Mouse (Mus musculus): ENCODE measurements around the gene Csad. TPM values are rescaled to one million over a fixed set of nuclear protein-coding genes. Genes with fewer than 3 reads are reported as not detected.
"Not testable (repeated sequence)": the region's sequence is repeated elsewhere in the genome, so short reads cannot be mapped to it uniquely, and the experiment has no call there.

Csad gene
- total RNA-seq, 2 experiments from 2014 or later = 9.3 TPM; not detected in 1

GRCm38 (mm10) chr15:102238543-102239259, 34.2 kb upstream of the Csad start:
- ATAC-seq (replicated peaks; ENCODE audit: low FRiP score, poor library complexity, severe bottlenecking) = no peak

- ATAC-seq (replicated peaks; ENCODE audit: low FRiP score, poor library complexity, severe bottlenecking) = no peak
These were observed 31.0 kb upstream of the Csad start for GRCm38 (mm10) chr15:102235371-102236027.

- ATAC-seq (replicated peaks; ENCODE audit: low FRiP score, poor library complexity, severe bottlenecking) = no peak
These were observed 29.4 kb upstream of the Csad start for GRCm38 (mm10) chr15:102233896-102234295.

GRCm38 (mm10) chr15:102232764-102233163, 28.2 kb upstream of the Csad start:
- no peak for ATAC-seq (replicated peaks; ENCODE audit: low FRiP score, poor library complexity, severe bottlenecking)

- ATAC-seq (replicated peaks; ENCODE audit: low FRiP score, poor library complexity, severe bottlenecking) = peak; percentile 65
These were observed 27.2 kb upstream of the Csad start, which contains the start of gene Itgb7 for GRCm38 (mm10) chr15:102231748-102232147. Gene Itgb7, minus strand, starts transcription at chr15:102231944.

GRCm38 (mm10) chr15:102230408-102231321, 26.1 kb upstream of the Csad start:
- no peak for ATAC-seq (replicated peaks; ENCODE audit: low FRiP score, poor library complexity, severe bottlenecking)

GRCm38 (mm10) chr15:102225619-102226018, 21.1 kb upstream of the Csad start:
- ATAC-seq (replicated peaks; ENCODE audit: low FRiP score, poor library complexity, severe bottlenecking) = not testable (repeated sequence)

- ATAC-seq (replicated peaks; ENCODE audit: low FRiP score, poor library complexity, severe bottlenecking) = peak; percentile 60
These were observed 20.6 kb upstream of the Csad start for GRCm38 (mm10) chr15:102224992-102225617.

- ATAC-seq (replicated peaks; ENCODE audit: low FRiP score, poor library complexity, severe bottlenecking) = peak; percentile 81
These were observed 19.9 kb upstream of the Csad start for GRCm38 (mm10) chr15:102224186-102224991.

GRCm38 (mm10) chr15:102222386-102222785, 17.9 kb upstream of the Csad start:
- no peak for ATAC-seq (replicated peaks; ENCODE audit: low FRiP score, poor library complexity, severe bottlenecking)

GRCm38 (mm10) chr15:102217325-102217724, 12.8 kb upstream of the Csad start:
- no peak for ATAC-seq (replicated peaks; ENCODE audit: low FRiP score, poor library complexity, severe bottlenecking)

- 0 out of 2 replicates have a peak, but pooled peaks have one; percentile 26 for ATAC-seq (replicated peaks; ENCODE audit: low FRiP score, poor library complexity, severe bottlenecking)
These were observed 12.1 kb upstream of the Csad start for GRCm38 (mm10) chr15:102216459-102217228.

- no peak for ATAC-seq (replicated peaks; ENCODE audit: low FRiP score, poor library complexity, severe bottlenecking)
These were observed 11.1 kb upstream of the Csad start for GRCm38 (mm10) chr15:102215624-102216023.

GRCm38 (mm10) chr15:102214132-102214531, 9.6 kb upstream of the Csad start:
- ATAC-seq (replicated peaks; ENCODE audit: low FRiP score, poor library complexity, severe bottlenecking) = no peak

- ATAC-seq (replicated peaks; ENCODE audit: low FRiP score, poor library complexity, severe bottlenecking) = no peak
These were observed 7.4 kb upstream of the Csad start for GRCm38 (mm10) chr15:102211895-102212294.

GRCm38 (mm10) chr15:102210816-102211215, 6.3 kb upstream of the Csad start:
- no peak for ATAC-seq (replicated peaks; ENCODE audit: low FRiP score, poor library complexity, severe bottlenecking)

GRCm38 (mm10) chr15:102209114-102209513, 4.6 kb upstream of the Csad start:
- ATAC-seq (replicated peaks; ENCODE audit: low FRiP score, poor library complexity, severe bottlenecking) = no peak

- ATAC-seq (replicated peaks; ENCODE audit: low FRiP score, poor library complexity, severe bottlenecking) = no peak
These were observed 3.6 kb upstream of the Csad start for GRCm38 (mm10) chr15:102208092-102208561.
